Mouse (Mus musculus) liver, adult 2 months (tissue): ENCODE results near the gene Uspl1.

Experiments used
- CTCF ChIP-seq: fragments of 200-500 bp; IDR thresholded peaks from 2 replicates; pipeline ENCODE4 v1.5.1; 2011; ENCODE audit warnings: low read depth, low read length, control low read depth
- POLR2A ChIP-seq: fragments of 200-500 bp; IDR thresholded peaks from 2 replicates; pipeline ENCODE4 v1.6.1; 2011; ENCODE audit warnings: low read length, control low read depth; ENCODE audit not compliant: insufficient read depth; ENCODE audit errors: extremely low read depth

- TF ChIP-seq CTCF (no peak), POLR2A (no peak)
These were observed 58.9 kb downstream of the Uspl1 start for GRCm38 (mm10) chr5:149243053-149243452.
